Mouse (Mus musculus) stomach, embryonic 14.5 days (tissue): ENCODE data around the gene Cacna2d3. TPM values are rescaled to one million over a fixed set of nuclear protein-coding genes. Genes with fewer than 3 reads are reported as not detected.

Experiments
- ATAC-seq: fragments of 200-750 bp; cut with Nextera tagmentation; 2 replicates; pipeline ENCODE4 v1.8.0; 2017; ENCODE audit warnings: low read depth, moderate TSS enrichment; ENCODE audit not compliant: insufficient number of reproducible peaks, insufficient read depth, low FRiP score
- H3K27ac ChIP-seq: fragments of 300-500 bp; sonication (generic); 2 replicates; pipeline ENCODE4 v1.5.1; 2014; ENCODE audit warnings: mild to moderate bottlenecking, low read length, moderate library complexity, mixed read lengths
- H3K27me3 ChIP-seq: fragments of 300-500 bp; sonication (generic); 2 replicates; pipeline ENCODE4 v1.6.1; 2014; ENCODE audit warnings: low read length, control low read depth, mixed read lengths; ENCODE audit not compliant: control insufficient read depth, insufficient read depth
- H3K36me3 ChIP-seq: fragments of 300-500 bp; sonication (generic); 2 replicates; pipeline ENCODE4 v1.6.1; 2014; ENCODE audit warnings: mild to moderate bottlenecking, control low read depth, low read length, moderate library complexity, mixed read lengths; ENCODE audit not compliant: control insufficient read depth, insufficient read depth
- H3K4me1 ChIP-seq: fragments of 300-500 bp; sonication (generic); 2 replicates; pipeline ENCODE4 v1.6.1; 2014; ENCODE audit warnings: low read length, control low read depth, mixed read lengths; ENCODE audit not compliant: control insufficient read depth, insufficient read depth
- H3K4me2 ChIP-seq: fragments of 300-500 bp; sonication (generic); replicated peaks from 2 replicates; pipeline ENCODE4 v1.6.1; 2014; ENCODE audit warnings: low read depth, low read length, control low read depth
- H3K4me3 ChIP-seq: fragments of 300-500 bp; sonication (generic); 2 replicates; pipeline ENCODE4 v1.5.1; 2014; ENCODE audit warnings: low read depth, low read length, control low read depth
- H3K9ac ChIP-seq: fragments of 300-500 bp; sonication (generic); replicated peaks from 2 replicates; pipeline ENCODE4 v1.6.1; 2014; ENCODE audit warnings: low read depth, mild to moderate bottlenecking, control low read depth, low read length, moderate library complexity, mixed read lengths
- H3K9me3 ChIP-seq: fragments of 300-500 bp; sonication (generic); 2 replicates; pipeline ENCODE4 v1.6.1; 2016; ENCODE audit warnings: low read depth, low read length, control low read depth; ENCODE audit not compliant: control insufficient read depth
- WGBS: fragments of 180-500 bp; shearing (Covaris S2); extraction: QIAGEN DNeasy Blood & Tissue Kit; methylation state at CpG from one replicate; pipeline ENCODE4 v1.1.7; 2014; 5-methylcytosine and 5-hydroxymethylcytosine counted together
- polyA plus RNA-seq: library from polyadenylated mRNA; unstranded; fragments of >200 nt; fragmentation: Nextera tagmentation; extraction: Ambion mirVana; gene quantifications from 2 replicates; pipeline ENCODE4 v1.2.1, GENCODE M21; 2014

The Cacna2d3 gene
- polyA plus RNA-seq, 1 experiment from 2014 or later: 3.5 TPM

DNA sequence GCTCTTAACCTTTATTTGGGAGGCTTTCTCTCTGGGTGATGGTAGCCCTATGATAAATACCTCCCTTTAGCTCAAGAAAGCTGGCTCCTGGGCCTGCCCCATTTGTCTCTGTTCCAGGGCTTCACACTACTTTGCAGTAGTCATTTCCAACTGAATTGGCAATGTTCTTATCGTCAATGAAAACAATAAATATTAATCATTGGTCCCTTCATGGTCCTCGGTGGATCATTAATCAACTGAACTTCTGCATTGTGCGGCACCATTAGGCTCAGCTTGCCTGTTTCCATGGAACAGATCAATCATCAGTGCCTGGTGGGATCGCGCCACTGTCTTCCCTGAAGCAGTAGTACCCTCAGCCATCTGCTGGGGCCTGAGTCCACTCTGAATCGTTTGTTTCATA is 850.7 kb downstream of the Cacna2d3 start:
- Histone ChIP-seq H3K4me1 (no peaks in the 10 kb centered on the region), H3K9ac (no peak overlapping the region), H3K4me3 (no peak overlapping the region), H3K9me3 (no peaks in the 10 kb centered on the region), H3K4me2 (no peak overlapping the region), H3K36me3 (no peaks in the 10 kb centered on the region), H3K27ac (no peak overlapping the region), H3K27me3 (no peaks in the 10 kb centered on the region)
- ATAC-seq: no peak
- WGBS: 49% methylated on average over 6 of the region's 6 CpGs

DNA sequence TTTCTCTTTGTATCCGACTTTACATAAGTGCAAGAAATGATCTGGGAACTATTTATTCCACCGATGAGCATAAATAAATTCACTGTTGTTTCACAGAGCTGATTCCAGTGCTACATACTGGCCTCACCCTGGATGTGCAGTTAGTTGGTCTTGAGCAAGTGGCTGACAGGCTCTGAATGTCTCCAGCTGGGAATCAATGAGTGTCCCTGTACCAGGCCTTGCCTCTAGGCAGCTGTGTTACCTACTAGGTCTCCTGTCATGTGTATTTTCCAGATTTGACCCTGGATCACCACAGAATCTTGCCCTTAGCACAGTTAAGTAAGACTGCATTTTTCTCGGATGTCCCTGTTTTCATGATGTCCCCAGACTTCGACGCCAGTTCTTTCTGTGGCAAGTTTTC is 851.3 kb downstream of the Cacna2d3 start:
- no peaks in the 10 kb centered on the region for H3K9me3 ChIP-seq
- no peak overlapping the region for H3K9ac ChIP-seq
- H3K27ac ChIP-seq: no peak overlapping the region
- H3K4me2 ChIP-seq: no peak overlapping the region
- no peaks in the 10 kb centered on the region for H3K4me1 ChIP-seq
- no peak for ATAC-seq
- 85% methylated on average over 5 of the region's 5 CpGs for WGBS
- no peaks in the 10 kb centered on the region for H3K27me3 ChIP-seq
- H3K36me3 ChIP-seq: no peaks in the 10 kb centered on the region
- H3K4me3 ChIP-seq: no peak overlapping the region

DNA sequence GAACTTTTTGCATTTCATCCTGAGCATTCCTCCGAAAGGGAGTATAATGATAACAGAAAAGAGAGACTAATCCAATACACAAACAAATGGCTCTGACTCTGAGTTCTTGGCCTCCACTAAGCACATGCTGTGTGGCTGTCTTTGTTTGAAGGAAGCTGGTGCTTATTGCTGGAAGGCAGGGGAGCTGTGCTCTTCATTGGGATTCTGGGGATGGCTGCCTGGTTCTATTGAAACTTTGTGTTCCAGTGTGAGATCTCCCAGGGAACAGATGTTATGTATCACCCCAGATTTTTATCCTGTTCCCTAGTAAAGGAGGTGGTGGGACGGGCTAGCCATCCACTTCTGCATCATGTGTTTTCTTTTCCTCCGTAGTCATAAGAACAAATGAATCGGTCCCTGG is 856.7 kb downstream of the Cacna2d3 start:
- no peak overlapping the region for H3K9ac ChIP-seq
- H3K27ac ChIP-seq: no peak overlapping the region; the same call in 1 of the 2 replicates
- no peak for ATAC-seq
- H3K36me3 ChIP-seq: no peaks in the 10 kb centered on the region
- H3K4me1 ChIP-seq: no peaks in the 10 kb centered on the region
- H3K4me3 ChIP-seq: no peak overlapping the region
- WGBS: 45% methylated on average over 4 of the region's 4 CpGs
- no peaks in the 10 kb centered on the region for H3K27me3 ChIP-seq
- H3K4me2 ChIP-seq: no peak overlapping the region
- H3K9me3 ChIP-seq: no peaks in the 10 kb centered on the region

DNA sequence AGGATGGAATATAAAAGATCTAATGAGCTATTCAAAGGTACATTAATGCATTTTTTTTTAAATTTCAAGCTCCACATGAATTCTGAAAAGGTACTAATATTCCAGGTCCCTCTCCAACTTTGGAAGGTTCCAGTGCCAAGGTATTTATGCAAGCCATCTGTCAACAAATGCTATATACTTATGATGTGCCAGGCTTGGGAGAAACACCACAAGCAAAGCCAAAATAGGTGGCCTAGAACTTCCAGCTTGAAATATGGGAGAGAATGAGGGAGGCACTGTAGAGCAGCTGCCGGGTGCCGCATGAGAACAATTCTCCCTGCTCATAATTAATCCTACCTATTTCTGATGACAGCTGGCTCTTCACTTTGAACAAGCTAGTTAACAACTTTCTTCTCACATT is 860.5 kb downstream of the Cacna2d3 start:
- Histone ChIP-seq H3K9me3 (no peaks in the 10 kb centered on the region), H3K4me2 (no peak overlapping the region), H3K4me3 (no peak overlapping the region), H3K36me3 (no peaks in the 10 kb centered on the region), H3K27me3 (no peaks in the 10 kb centered on the region), H3K9ac (no peak overlapping the region), H3K4me1 (no peaks in the 10 kb centered on the region), H3K27ac (no peak overlapping the region)
- ATAC-seq: no peak
- 81% methylated on average over 2 of the region's 2 CpGs for WGBS

Other genes with a start within 250 kb of the Cacna2d3 start
- 220 and 234 TPM in 2 replicates for gene Selenok, start 246.4 kb upstream of the Cacna2d3 start, polyA plus RNA-seq